Mouse (Mus musculus) liver, postnatal 0 days (tissue): ENCODE measurements around the gene Herc1. TPM values are rescaled to one million over a fixed set of nuclear protein-coding genes. Genes with fewer than 3 reads are reported as not detected.
A peak's percentile ranks its signal among the peaks of the same experiment; 100 is the strongest.
"Not testable (repeated sequence)": the region's sequence is repeated elsewhere in the genome, so short reads cannot be mapped to it uniquely, and the experiment has no call there.

Experiments
- ATAC-seq: fragments of 200-750 bp; cut with Nextera tagmentation; 2 replicates; pipeline ENCODE4 v1.8.0; 2017; ENCODE audit warnings: mild to moderate bottlenecking, moderate library complexity
- DNase-seq: peaks from one replicate; pipeline ENCODE4 v3.0.0-alpha.2; 2016
- H3K27ac ChIP-seq: fragments of 300-500 bp; sonication (generic); 2 replicates; pipeline ENCODE4 v1.5.1; 2014; ENCODE audit warnings: antibody characterized with exemption, moderate library complexity, mild to moderate bottlenecking, low read depth
- H3K27me3 ChIP-seq: fragments of 300-500 bp; sonication (generic); 2 replicates; pipeline ENCODE4 v1.6.1; 2014; ENCODE audit warnings: low read length, control low read depth, mixed read lengths; ENCODE audit not compliant: insufficient read depth
- H3K36me3 ChIP-seq: fragments of 300-500 bp; sonication (generic); replicated peaks from 2 replicates; pipeline ENCODE4 v1.6.1; 2014; ENCODE audit warnings: mild to moderate bottlenecking, control low read depth, low read length, moderate library complexity, mixed read lengths; ENCODE audit not compliant: insufficient read depth
- H3K4me1 ChIP-seq: fragments of 300-500 bp; sonication (generic); 2 replicates; pipeline ENCODE4 v1.6.1; 2014; ENCODE audit warnings: antibody characterized with exemption, mild to moderate bottlenecking, control low read depth; ENCODE audit not compliant: insufficient read depth
- H3K4me2 ChIP-seq: fragments of 300-500 bp; sonication (generic); 2 replicates; pipeline ENCODE4 v1.6.1; 2014; ENCODE audit warnings: low read depth, mild to moderate bottlenecking, low read length, moderate library complexity, mixed read lengths
- H3K4me3 ChIP-seq: fragments of 300-500 bp; sonication (generic); 2 replicates; pipeline ENCODE4 v1.5.1; 2014; ENCODE audit warnings: low read depth, low read length
- H3K9ac ChIP-seq: fragments of 300-500 bp; sonication (generic); replicated peaks from 2 replicates; pipeline ENCODE4 v1.6.1; 2014; ENCODE audit warnings: mild to moderate bottlenecking, moderate library complexity
- H3K9me3 ChIP-seq: fragments of 300-500 bp; sonication (generic); 2 replicates; pipeline ENCODE4 v1.6.1; 2016; ENCODE audit warnings: mild to moderate bottlenecking, control low read depth, low read length, mixed read lengths
- CTCF ChIP-seq: sonication (generic); IDR thresholded peaks from 2 replicates; pipeline ENCODE4 v1.5.1; 2016; ENCODE audit warnings: antibody characterized with exemption, low read depth
- EP300 ChIP-seq: IDR thresholded peaks from 2 replicates; pipeline ENCODE4 v1.6.1; 2016; ENCODE audit warnings: antibody characterized with exemption, low read depth, mild to moderate bottlenecking
- WGBS: fragments of 180-500 bp; shearing (Covaris S2); extraction: QIAGEN DNeasy Blood & Tissue Kit; methylation state at CpG from one replicate; pipeline ENCODE4 v1.1.7; 2014; ENCODE audit not compliant: insufficient replicate concordance; 5-methylcytosine and 5-hydroxymethylcytosine counted together
- polyA plus RNA-seq: library from polyadenylated mRNA; unstranded; fragments of >200 nt; fragmentation: Nextera tagmentation; extraction: Ambion mirVana; gene quantifications from 2 replicates; pipeline ENCODE4 v1.2.1, GENCODE M21; 2015

Herc1 gene
- polyA plus RNA-seq, 1 experiment from 2014 or later: 13.9 TPM

GRCm38 (mm10) chr9:66374495-66375478 lies 24.5 kb downstream of the Herc1 start:
- Histone ChIP-seq H3K36me3 (peaks cover 21% of the 10 kb centered on the region), H3K27ac (no peak overlapping the region; the same call in 1 of the 2 replicates)
- DNase-seq: no peak

GRCm38 (mm10) chr9:66383417-66383816 lies 33.2 kb downstream of the Herc1 start:
- Histone ChIP-seq H3K9me3 (no peaks in the 10 kb centered on the region), H3K9ac (no peak overlapping the region), H3K4me3 (no peak overlapping the region), H3K27ac (no peak overlapping the region), H3K4me2 (no peak overlapping the region), H3K4me1 (no peaks in the 10 kb centered on the region), H3K36me3 (peaks cover 36% of the 10 kb centered on the region), H3K27me3 (no peaks in the 10 kb centered on the region)
- TF ChIP-seq CTCF: no peak
- no peak for TF ChIP-seq EP300
- WGBS: 81% methylated on average over 3 of the region's 3 CpGs
- ATAC-seq (no peak), DNase-seq (no peak)

More at GRCm38 (mm10) chr9:66374495-66375478, 24.5 kb downstream of the Herc1 start:
- Histone ChIP-seq H3K4me1 (0 out of 2 replicates have a peak, but pooled peaks cover 2% of the 10 kb centered on the region), H3K4me2 (no peak overlapping the region), H3K4me3 (no peak overlapping the region), H3K9ac (no peak overlapping the region), H3K27me3 (no peaks in the 10 kb centered on the region), H3K9me3 (no peaks in the 10 kb centered on the region)
- ATAC-seq: peak; percentile 45; the same call in 1 of the 2 replicates
- TF ChIP-seq CTCF (no peak), EP300 (no peak)

GRCm38 (mm10) chr9:66390338-66390737 lies 40.1 kb downstream of the Herc1 start:
- not testable (repeated sequence) for DNase-seq, H3K4me3 ChIP-seq, H3K9me3 ChIP-seq, ATAC-seq, H3K9ac ChIP-seq, H3K27ac ChIP-seq, H3K4me2 ChIP-seq, H3K27me3 ChIP-seq, H3K4me1 ChIP-seq
- peaks cover 62% of the 10 kb centered on the region for H3K36me3 ChIP-seq
- 89% methylated on average over 2 of the region's 2 CpGs for WGBS

GRCm38 (mm10) chr9:66393304-66393703 lies 43.1 kb downstream of the Herc1 start:
- no peak for TF ChIP-seq EP300
- no peak for TF ChIP-seq CTCF
- H3K27me3 ChIP-seq: no peaks in the 10 kb centered on the region
- WGBS: 63% methylated on average over 5 of the region's 5 CpGs
- ATAC-seq (no peak), DNase-seq (no peak)
- H3K9ac ChIP-seq: no peak overlapping the region
- no peaks in the 10 kb centered on the region for H3K4me1 ChIP-seq
- H3K27ac ChIP-seq: no peak overlapping the region
- H3K36me3 ChIP-seq: peaks cover 58% of the 10 kb centered on the region
- H3K9me3 ChIP-seq: no peaks in the 10 kb centered on the region
- H3K4me2 ChIP-seq: no peak overlapping the region
- no peak overlapping the region for H3K4me3 ChIP-seq

- Histone ChIP-seq H3K9me3 (no peaks in the 10 kb centered on the region), H3K4me3 (no peak overlapping the region), H3K36me3 (peaks cover 18% of the 10 kb centered on the region), H3K9ac (no peak overlapping the region), H3K4me2 (no peak overlapping the region), H3K27me3 (no peaks in the 10 kb centered on the region), H3K27ac (no peak overlapping the region), H3K4me1 (0 out of 2 replicates have a peak, but pooled peaks cover 3% of the 10 kb centered on the region)
- no peak for TF ChIP-seq CTCF
- no peak for TF ChIP-seq EP300
- no peak for DNase-seq
- ATAC-seq: peak; percentile 77
Measured at GRCm38 (mm10) chr9:66423492-66423891, 73.2 kb downstream of the Herc1 start.

- H3K9me3 ChIP-seq: no peaks in the 10 kb centered on the region
- no peak overlapping the region for H3K27ac ChIP-seq
- no peak overlapping the region for H3K9ac ChIP-seq
- H3K4me3 ChIP-seq: no peak overlapping the region
- ATAC-seq: no peak
- H3K4me1 ChIP-seq: no peaks in the 10 kb centered on the region
- no peak overlapping the region for H3K4me2 ChIP-seq
- no peak for TF ChIP-seq CTCF
- no peak for TF ChIP-seq EP300
- no peaks in the 10 kb centered on the region for H3K27me3 ChIP-seq
- no peak for DNase-seq
- H3K36me3 ChIP-seq: peaks cover 77% of the 10 kb centered on the region
- WGBS: 91% methylated on average over 8 of the region's 8 CpGs
Measured at GRCm38 (mm10) chr9:66440007-66440406, 89.8 kb downstream of the Herc1 start.
